Mouse (Mus musculus): ENCODE measurements around the gene Ralgapa2. TPM values are rescaled to one million over a fixed set of nuclear protein-coding genes. Genes with fewer than 3 reads are reported as not detected.

Ralgapa2 gene
- polyA plus RNA-seq, 1 experiment from 2014 or later: 9.9 TPM

DNA sequence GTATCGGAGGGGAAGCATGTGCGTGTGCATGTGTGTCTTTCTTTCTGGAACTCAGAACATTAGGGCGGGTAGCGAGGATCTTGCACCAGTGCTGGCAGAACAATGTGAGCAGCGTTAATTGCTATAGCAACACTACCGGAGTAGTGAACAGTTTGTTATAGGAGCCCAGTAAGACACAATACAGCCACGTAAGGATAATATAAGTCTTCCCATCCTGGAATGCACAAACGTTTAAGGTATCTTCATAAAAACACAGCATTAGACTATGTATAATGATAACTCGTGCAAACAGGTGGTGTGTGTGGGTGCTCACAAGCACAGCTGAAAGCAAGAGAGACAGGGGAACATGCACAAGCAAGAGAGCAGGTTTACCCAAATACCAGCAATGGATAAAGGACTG is 16.4 kb downstream of the Ralgapa2 start:
- Histone ChIP-seq H3K4me3 (replicated peaks) (no peak overlapping the region), H3K4me2 (no peak overlapping the region), H3K9me3 (replicated peaks) (no peaks in the 10 kb centered on the region), H3K4me1 (no peaks in the 10 kb centered on the region), H3K27ac (replicated peaks) (no peak overlapping the region), H3K36me3 (no peaks in the 10 kb centered on the region), H3K27me3 (replicated peaks) (no peaks in the 10 kb centered on the region), H3K9ac (replicated peaks) (no peak overlapping the region)
- WGBS: 66% methylated on average over 9 of the region's 9 CpGs
- no peak for ATAC-seq (ENCODE audit: low FRiP score)

DNA sequence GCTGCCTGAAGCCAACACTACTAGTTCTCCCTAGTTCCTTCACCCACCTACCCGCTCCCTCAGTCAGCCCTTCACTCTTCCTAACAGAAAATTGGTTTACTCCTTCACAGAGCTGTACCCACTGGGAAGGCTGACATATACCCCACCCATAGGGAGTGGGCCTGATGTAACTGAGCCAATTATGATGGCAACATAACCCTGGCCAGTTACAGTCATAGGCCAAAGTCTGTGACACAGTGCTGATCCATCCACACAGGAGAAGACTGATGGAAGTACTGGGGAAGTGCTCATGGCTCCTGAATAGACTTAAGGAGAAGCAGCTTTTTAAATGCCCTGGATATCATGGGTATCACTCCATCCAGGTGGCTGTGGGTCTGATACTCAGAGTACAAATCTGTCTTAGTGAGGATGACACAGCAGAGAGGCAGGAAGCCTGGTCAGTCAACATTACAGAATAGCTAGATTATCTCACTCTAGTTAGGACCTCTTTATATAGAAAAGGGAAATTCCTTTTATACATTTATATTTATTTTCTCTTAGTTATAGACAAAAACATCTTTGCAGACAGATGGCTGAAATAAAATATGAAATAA is 18.7 kb downstream of the Ralgapa2 start:
- H3K9ac ChIP-seq (replicated peaks): no peak overlapping the region
- no peak for ATAC-seq (ENCODE audit: low FRiP score)
- H3K27ac ChIP-seq (replicated peaks): no peak overlapping the region
- H3K36me3 ChIP-seq: no peaks in the 10 kb centered on the region
- H3K4me2 ChIP-seq: no peak overlapping the region
- no peak overlapping the region for H3K4me3 ChIP-seq (replicated peaks)
- H3K27me3 ChIP-seq (replicated peaks): no peaks in the 10 kb centered on the region
- no peaks in the 10 kb centered on the region for H3K9me3 ChIP-seq (replicated peaks)
- 97% methylated on average over 1 of the region's 1 CpGs for WGBS
- H3K4me1 ChIP-seq: no peaks in the 10 kb centered on the region

DNA sequence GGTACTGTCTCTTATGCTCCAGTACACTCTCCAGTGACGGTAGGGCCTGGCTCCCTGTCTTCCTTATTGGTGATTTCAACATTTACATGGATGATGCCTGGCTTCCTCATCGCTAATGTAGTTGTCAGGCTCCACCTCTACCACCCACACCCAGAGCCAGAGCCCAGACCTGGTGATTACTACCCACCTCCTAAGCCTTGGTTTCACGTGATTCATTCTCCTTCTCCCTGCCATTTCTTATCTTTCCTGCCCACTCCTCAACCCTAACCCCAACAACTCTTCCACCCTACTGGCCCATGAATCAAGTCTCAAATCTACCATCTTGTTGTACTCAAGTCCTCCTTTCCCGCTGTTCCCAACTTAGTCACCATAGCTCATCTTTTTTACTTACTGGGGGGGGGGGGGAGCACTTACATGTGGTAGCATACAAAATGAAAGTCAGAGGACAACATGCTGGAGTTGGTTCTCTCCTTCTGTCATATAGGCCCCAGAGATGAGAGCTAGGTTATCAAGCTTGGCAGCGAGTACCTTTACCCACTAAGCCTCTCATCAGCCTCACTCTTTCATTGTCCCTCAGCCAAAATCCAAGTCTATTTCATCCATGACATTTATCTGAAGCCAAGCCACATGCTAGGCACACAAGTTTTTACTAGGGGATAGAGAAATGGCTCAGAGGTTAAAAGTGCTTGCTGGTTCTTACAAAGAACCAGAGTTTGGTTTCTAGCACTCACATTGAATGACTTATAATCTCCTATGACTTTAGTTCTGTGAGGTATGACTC is 20.1 kb downstream of the Ralgapa2 start:
- H3K4me3 ChIP-seq (replicated peaks): no peak overlapping the region
- H3K27ac ChIP-seq (replicated peaks): no peak overlapping the region
- no peaks in the 10 kb centered on the region for H3K4me1 ChIP-seq
- H3K4me2 ChIP-seq: no peak overlapping the region
- no peaks in the 10 kb centered on the region for H3K36me3 ChIP-seq
- no peaks in the 10 kb centered on the region for H3K9me3 ChIP-seq (replicated peaks)
- WGBS: 96% methylated on average over 5 of the region's 5 CpGs
- H3K9ac ChIP-seq (replicated peaks): no peak overlapping the region
- no peak for ATAC-seq (ENCODE audit: low FRiP score)
- no peaks in the 10 kb centered on the region for H3K27me3 ChIP-seq (replicated peaks)

DNA sequence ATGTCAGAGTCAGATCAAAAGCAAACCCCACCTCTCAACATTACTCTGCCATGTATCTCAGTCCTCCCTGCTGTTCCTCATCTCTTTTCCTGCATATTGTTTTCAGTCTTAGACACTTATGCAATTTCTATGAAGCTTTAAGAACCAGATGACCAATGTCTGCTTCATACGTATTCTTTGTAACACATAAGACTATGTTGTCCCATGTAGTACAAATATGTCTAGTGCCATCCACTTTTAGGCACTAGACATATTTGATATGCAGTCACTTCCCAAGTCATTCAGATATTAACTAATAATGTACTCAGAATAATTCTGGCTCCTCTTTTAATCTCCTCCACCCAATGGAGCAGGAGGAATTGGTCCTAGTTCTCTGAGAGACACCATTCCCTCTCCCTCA is 21.2 kb downstream of the Ralgapa2 start:
- Histone ChIP-seq H3K27me3 (replicated peaks) (no peaks in the 10 kb centered on the region), H3K4me3 (replicated peaks) (no peak overlapping the region), H3K4me2 (no peak overlapping the region), H3K27ac (replicated peaks) (no peak overlapping the region), H3K9ac (replicated peaks) (no peak overlapping the region), H3K9me3 (replicated peaks) (no peaks in the 10 kb centered on the region), H3K36me3 (no peaks in the 10 kb centered on the region), H3K4me1 (no peaks in the 10 kb centered on the region)
- 98% methylated on average over 1 of the region's 1 CpGs for WGBS
- ATAC-seq (ENCODE audit: low FRiP score): no peak

DNA sequence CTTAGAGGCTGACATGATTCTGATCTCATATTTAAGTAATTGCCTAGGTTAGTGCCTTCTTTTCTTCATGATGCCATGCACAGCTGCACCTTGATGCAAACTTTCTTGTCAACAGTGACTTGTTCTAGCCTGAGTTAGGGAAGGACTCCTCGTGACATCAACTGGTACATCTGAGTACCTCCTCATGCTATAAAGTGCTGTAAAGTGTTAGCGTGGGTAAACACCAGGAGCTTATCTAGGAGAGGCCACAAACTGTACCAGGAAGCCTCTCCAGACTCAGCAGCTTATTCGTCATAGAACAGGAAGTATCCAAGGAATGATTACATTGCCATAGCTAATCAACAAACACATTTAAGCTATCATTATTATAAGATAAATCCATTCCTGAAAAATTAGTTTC is 23.9 kb downstream of the Ralgapa2 start:
- H3K27ac ChIP-seq (replicated peaks): no peak overlapping the region
- no peak for ATAC-seq (ENCODE audit: low FRiP score)
- WGBS: 92% methylated on average over 3 of the region's 3 CpGs
- H3K9me3 ChIP-seq (replicated peaks): no peaks in the 10 kb centered on the region
- peaks cover 6% of the 10 kb centered on the region; the same call in 1 of the 2 replicates for H3K36me3 ChIP-seq
- no peaks in the 10 kb centered on the region for H3K4me1 ChIP-seq
- H3K4me2 ChIP-seq: no peak overlapping the region
- H3K27me3 ChIP-seq (replicated peaks): no peaks in the 10 kb centered on the region
- H3K4me3 ChIP-seq (replicated peaks): no peak overlapping the region
- no peak overlapping the region for H3K9ac ChIP-seq (replicated peaks)

DNA sequence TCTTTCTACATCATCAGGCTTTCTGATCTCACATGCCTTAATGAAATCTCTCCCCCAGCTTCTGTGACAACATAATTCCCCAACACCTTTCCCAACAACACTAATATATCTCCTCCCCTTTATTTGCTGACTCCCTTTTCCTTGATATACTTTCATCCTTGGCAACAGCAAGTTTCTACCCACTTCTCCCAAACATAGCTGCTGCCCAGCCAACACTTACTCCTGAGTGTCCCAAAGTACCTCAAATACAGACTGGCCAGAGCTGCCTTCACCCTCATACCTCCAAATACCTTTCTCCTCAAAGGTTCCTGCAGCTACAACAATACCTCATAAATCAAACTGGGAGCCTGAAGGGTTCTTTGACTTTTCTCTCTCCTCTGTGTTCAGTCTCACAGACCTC is 29.3 kb downstream of the Ralgapa2 start:
- Histone ChIP-seq H3K4me3 (replicated peaks) (no peak overlapping the region), H3K4me1 (no peaks in the 10 kb centered on the region), H3K36me3 (peaks cover 16% of the 10 kb centered on the region; the same call in 1 of the 2 replicates), H3K9me3 (replicated peaks) (no peaks in the 10 kb centered on the region), H3K9ac (replicated peaks) (no peak overlapping the region), H3K27ac (replicated peaks) (no peak overlapping the region), H3K4me2 (no peak overlapping the region), H3K27me3 (replicated peaks) (no peaks in the 10 kb centered on the region)
- no peak for ATAC-seq (ENCODE audit: low FRiP score)

DNA sequence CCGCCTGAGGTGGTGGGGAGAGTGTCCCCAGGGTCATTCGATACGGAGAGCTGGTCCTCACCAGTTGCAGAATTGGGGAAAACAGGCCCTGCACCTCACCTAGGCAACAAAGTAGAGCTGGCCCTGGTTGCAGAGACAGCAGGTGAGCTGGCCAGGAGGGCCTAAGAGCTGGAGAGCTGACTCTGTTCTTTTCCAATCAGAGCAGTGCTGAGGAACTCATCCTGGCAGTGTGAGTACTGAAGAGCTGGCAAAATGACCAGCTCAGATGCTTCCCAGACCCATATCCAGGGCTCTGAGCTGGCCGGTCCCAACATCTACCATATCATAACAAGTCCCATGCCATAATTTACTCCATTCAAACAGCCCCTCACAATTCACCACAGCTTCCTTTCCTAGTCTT is 34.7 kb downstream of the Ralgapa2 start:
- Histone ChIP-seq H3K9ac (replicated peaks) (no peak overlapping the region), H3K4me2 (no peak overlapping the region), H3K27ac (replicated peaks) (no peak overlapping the region), H3K4me3 (replicated peaks) (no peak overlapping the region), H3K9me3 (replicated peaks) (no peaks in the 10 kb centered on the region), H3K36me3 (peaks cover 9% of the 10 kb centered on the region; the same call in 1 of the 2 replicates), H3K4me1 (no peaks in the 10 kb centered on the region), H3K27me3 (replicated peaks) (no peaks in the 10 kb centered on the region)
- 96% methylated on average over 4 of the region's 4 CpGs for WGBS
- no peak for ATAC-seq (ENCODE audit: low FRiP score)

DNA sequence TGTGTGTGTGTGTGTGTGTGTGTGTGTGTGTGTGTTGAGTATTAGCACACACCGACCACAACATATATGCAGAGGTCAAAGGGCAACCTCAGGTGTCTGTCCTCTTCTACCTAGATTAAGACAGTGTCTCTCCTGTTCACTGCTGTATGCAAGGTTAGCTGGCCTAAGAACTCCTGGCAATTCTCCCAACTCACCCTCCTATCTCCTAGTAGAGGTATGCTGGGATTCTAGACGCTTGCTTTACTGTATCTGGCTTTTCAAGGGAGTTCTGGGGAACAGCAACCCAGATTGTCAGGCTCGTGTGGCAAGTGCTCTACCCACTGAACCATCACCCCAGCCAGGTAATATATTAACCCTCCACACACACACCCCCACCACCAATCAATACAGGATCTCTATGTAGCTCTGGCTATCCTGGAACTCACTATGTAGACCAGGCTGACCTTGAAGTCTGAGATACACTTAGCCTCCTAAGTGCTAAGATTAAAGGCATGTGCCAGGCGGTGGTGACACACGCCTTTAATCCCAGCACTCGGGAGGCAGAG is 35.6 kb downstream of the Ralgapa2 start:
- no peak overlapping the region for H3K4me2 ChIP-seq
- no peak overlapping the region for H3K27ac ChIP-seq (replicated peaks)
- H3K27me3 ChIP-seq (replicated peaks): no peaks in the 10 kb centered on the region
- H3K36me3 ChIP-seq: peaks cover 9% of the 10 kb centered on the region; the same call in 1 of the 2 replicates
- no peak overlapping the region for H3K9ac ChIP-seq (replicated peaks)
- WGBS: 99% methylated on average over 6 of the region's 6 CpGs
- no peak for ATAC-seq (ENCODE audit: low FRiP score)
- H3K9me3 ChIP-seq (replicated peaks): no peaks in the 10 kb centered on the region
- H3K4me3 ChIP-seq (replicated peaks): no peak overlapping the region
- no peaks in the 10 kb centered on the region for H3K4me1 ChIP-seq

DNA sequence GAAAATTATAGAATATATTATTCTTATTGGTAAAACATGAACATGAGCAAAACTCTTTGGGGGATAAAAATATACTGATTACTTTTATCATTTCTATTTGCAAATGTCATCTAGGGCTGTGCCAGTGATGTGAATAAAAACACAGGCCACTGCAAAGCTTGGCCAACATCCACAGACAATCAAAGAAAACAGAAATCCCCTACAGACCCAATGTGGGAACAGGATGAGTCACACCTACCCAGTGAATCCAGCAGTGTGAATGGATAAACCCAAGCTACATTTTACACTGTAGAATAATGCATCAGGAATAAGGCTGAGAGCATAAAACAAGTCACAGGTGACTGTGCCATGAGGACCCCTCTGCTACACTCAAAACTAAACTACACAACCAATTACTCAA is 36.1 kb downstream of the Ralgapa2 start:
- ATAC-seq (ENCODE audit: low FRiP score): no peak
- H3K4me1 ChIP-seq: 0 out of 2 replicates have a peak, but pooled peaks cover 2% of the 10 kb centered on the region
- H3K4me2 ChIP-seq: no peak overlapping the region

DNA sequence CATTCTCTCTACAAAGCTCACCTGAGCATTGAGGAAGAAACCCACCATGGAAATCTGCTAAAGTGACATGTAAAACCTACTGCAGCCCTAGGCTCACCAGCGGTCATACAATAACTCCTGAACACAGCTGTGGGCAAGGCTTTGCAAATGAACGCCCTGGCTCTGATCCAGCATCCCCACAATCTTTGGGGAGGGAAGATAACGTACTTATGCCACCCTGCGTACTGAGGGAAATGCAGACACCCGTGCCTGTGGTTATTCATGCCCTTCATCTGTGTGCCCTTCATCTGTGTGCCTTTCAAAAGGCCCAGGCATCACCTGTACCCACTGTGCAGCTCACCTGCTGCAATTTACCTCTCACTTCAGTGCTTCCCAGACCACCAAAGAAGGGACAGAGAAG is 41.2 kb downstream of the Ralgapa2 start:
- Histone ChIP-seq H3K36me3 (no peaks in the 10 kb centered on the region), H3K27me3 (replicated peaks) (no peaks in the 10 kb centered on the region), H3K4me2 (no peak overlapping the region), H3K9ac (replicated peaks) (no peak overlapping the region), H3K9me3 (replicated peaks) (no peaks in the 10 kb centered on the region), H3K4me3 (replicated peaks) (no peak overlapping the region), H3K4me1 (peaks cover 9% of the 10 kb centered on the region; the same call in 1 of the 2 replicates), H3K27ac (replicated peaks) (no peak overlapping the region)
- 53% methylated on average over 5 of the region's 5 CpGs for WGBS
- ATAC-seq (ENCODE audit: low FRiP score): no peak

More for the DNA sequence above, 36.1 kb downstream of the Ralgapa2 start:
- no peaks in the 10 kb centered on the region for H3K27me3 ChIP-seq (replicated peaks)
- no peak overlapping the region for H3K9ac ChIP-seq (replicated peaks)
- H3K9me3 ChIP-seq (replicated peaks): no peaks in the 10 kb centered on the region
- peaks cover 6% of the 10 kb centered on the region; the same call in 1 of the 2 replicates for H3K36me3 ChIP-seq
- H3K4me3 ChIP-seq (replicated peaks): no peak overlapping the region
- no peak overlapping the region for H3K27ac ChIP-seq (replicated peaks)

DNA sequence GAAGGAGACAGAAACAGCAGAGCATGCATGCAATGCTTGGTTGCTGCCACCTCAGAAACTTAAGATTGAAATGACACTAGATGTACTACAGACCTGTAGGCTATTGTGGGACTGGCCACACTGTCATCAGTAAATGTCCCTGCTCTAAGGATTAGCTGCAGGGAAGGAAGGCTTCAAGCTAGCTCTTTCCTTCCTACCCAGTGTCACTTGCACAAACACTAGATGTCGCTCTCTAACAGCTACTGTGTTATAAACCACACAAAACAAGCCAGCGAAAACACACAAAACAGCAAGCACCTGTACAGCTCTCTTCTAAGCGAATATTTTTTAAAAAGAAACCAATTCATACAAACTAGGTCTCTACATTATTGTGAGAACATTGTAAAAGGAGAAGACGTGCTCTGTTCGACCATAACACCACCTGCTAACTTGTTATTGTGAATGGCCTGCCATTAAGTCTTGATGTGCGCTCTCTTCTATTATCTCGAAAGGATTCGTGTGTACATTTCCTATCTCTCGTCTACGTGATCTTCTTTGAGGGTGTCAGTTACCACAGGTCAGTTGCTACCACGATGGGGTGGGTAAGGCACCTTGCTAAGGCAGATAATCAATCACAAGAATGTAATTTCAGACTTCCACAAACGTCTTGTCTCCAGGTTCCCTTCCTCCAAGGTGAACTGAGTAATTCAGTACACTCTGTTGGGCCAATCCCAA is 42.3 kb downstream of the Ralgapa2 start:
- ATAC-seq (ENCODE audit: low FRiP score): peak; percentile 71
- H3K36me3 ChIP-seq: no peaks in the 10 kb centered on the region
- no peaks in the 10 kb centered on the region for H3K27me3 ChIP-seq (replicated peaks)
- H3K4me1 ChIP-seq: peaks cover 9% of the 10 kb centered on the region; the same call in 1 of the 2 replicates
- WGBS: 47% methylated on average over 12 of the region's 12 CpGs
- H3K9me3 ChIP-seq (replicated peaks): no peaks in the 10 kb centered on the region
- H3K4me2 ChIP-seq: no peak overlapping the region
- H3K27ac ChIP-seq (replicated peaks): no peak overlapping the region
- no peak overlapping the region for H3K9ac ChIP-seq (replicated peaks)
- H3K4me3 ChIP-seq (replicated peaks): no peak overlapping the region

Measured in neural tube, embryonic 15.5 days (tissue).